Mouse (Mus musculus) forebrain, embryonic 11.5 days (tissue): Measurements from ENCODE around the gene Gins2. TPM values are rescaled to one million over a fixed set of nuclear protein-coding genes. Genes with fewer than 3 reads are reported as not detected.
A peak's percentile ranks its signal among the peaks of the same experiment; 100 is the strongest.

Experiments used
- ATAC-seq: fragments of 200-750 bp; cut with Nextera tagmentation; replicated peaks from 2 replicates; pipeline ENCODE4 v1.8.0; 2017; ENCODE audit warnings: moderate TSS enrichment; ENCODE audit not compliant: low FRiP score
- DNase-seq: peaks from one replicate; pipeline ENCODE4 v3.0.0-alpha.2; 2017; ENCODE audit warnings: low spot score
- H3K27ac ChIP-seq: fragments of 300-500 bp; sonication (generic); 2 replicates; pipeline ENCODE4 v1.5.1; 2014; ENCODE audit warnings: low read depth, low read length
- H3K27me3 ChIP-seq: fragments of 300-500 bp; sonication (generic); 2 replicates; pipeline ENCODE4 v1.6.1; 2014; ENCODE audit warnings: mild to moderate bottlenecking, low read length, mixed read lengths; ENCODE audit not compliant: control insufficient read depth, insufficient read depth
- H3K36me3 ChIP-seq: fragments of 300-500 bp; sonication (generic); 2 replicates; pipeline ENCODE4 v1.6.1; 2014; ENCODE audit warnings: mild to moderate bottlenecking, low read length, moderate library complexity, mixed read lengths; ENCODE audit not compliant: control insufficient read depth, insufficient read depth
- H3K4me1 ChIP-seq: fragments of 300-500 bp; sonication (generic); replicated peaks from 2 replicates; pipeline ENCODE4 v1.6.1; 2014; ENCODE audit warnings: low read length, mixed read lengths; ENCODE audit not compliant: control insufficient read depth, insufficient read depth
- H3K4me2 ChIP-seq: fragments of 300-500 bp; sonication (generic); 2 replicates; pipeline ENCODE4 v1.6.1; 2014; ENCODE audit warnings: low read depth, mild to moderate bottlenecking, low read length, moderate library complexity, mixed read lengths; ENCODE audit not compliant: severe bottlenecking
- H3K4me3 ChIP-seq: fragments of 300-500 bp; sonication (generic); 2 replicates; pipeline ENCODE4 v1.5.1; 2014; ENCODE audit warnings: low read depth, low read length
- H3K9ac ChIP-seq: fragments of 300-500 bp; sonication (generic); 2 replicates; pipeline ENCODE4 v1.6.1; 2014; ENCODE audit warnings: low read length
- H3K9me3 ChIP-seq: fragments of 300-500 bp; sonication (generic); 2 replicates; pipeline ENCODE4 v1.6.1; 2016; ENCODE audit warnings: low read length, mixed read lengths; ENCODE audit not compliant: control insufficient read depth
- WGBS: fragments of 180-500 bp; shearing (Covaris S2); extraction: QIAGEN DNeasy Blood & Tissue Kit; methylation state at CpG from one replicate; pipeline ENCODE4 v1.1.7; 2014; 5-methylcytosine and 5-hydroxymethylcytosine counted together
- polyA plus RNA-seq: library from polyadenylated mRNA; unstranded; fragments of >200 nt; fragmentation: Nextera tagmentation; extraction: Ambion mirVana; gene quantifications from 2 replicates; pipeline ENCODE4 v1.2.1, GENCODE M21; 2014

The Gins2 gene
- polyA plus RNA-seq, 1 experiment from 2014 or later: 105 TPM

DNA sequence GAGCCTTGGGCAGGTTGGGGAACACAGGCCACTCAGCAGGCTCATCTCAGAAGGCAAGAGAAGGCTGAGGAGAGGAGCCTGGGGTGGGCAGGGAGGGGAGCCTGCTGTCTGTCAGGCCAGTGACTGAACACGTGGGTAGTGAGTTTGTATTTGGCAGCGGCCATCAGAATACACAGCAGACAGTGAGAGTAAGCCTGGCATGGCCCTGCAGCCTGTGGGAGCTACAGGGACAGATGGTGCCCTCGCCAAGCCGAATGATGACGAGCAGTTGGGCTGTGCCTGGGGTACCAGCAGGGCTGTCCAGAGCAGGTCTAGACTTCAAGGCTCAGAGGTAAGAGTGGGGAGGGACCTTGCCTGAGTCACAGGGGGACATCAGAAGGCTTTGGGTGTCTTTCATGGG, 38.2 kb upstream of the Gins2 start:
- DNase-seq (no peak), ATAC-seq (no peak)
- H3K4me2 ChIP-seq: no peak overlapping the region
- H3K36me3 ChIP-seq: no peaks in the 10 kb centered on the region
- H3K4me1 ChIP-seq: no peaks in the 10 kb centered on the region
- H3K27me3 ChIP-seq: no peaks in the 10 kb centered on the region
- H3K9ac ChIP-seq: no peak overlapping the region
- no peaks in the 10 kb centered on the region for H3K9me3 ChIP-seq
- no peak overlapping the region for H3K27ac ChIP-seq
- 84% methylated on average over 5 of the region's 5 CpGs for WGBS
- H3K4me3 ChIP-seq: no peak overlapping the region

DNA sequence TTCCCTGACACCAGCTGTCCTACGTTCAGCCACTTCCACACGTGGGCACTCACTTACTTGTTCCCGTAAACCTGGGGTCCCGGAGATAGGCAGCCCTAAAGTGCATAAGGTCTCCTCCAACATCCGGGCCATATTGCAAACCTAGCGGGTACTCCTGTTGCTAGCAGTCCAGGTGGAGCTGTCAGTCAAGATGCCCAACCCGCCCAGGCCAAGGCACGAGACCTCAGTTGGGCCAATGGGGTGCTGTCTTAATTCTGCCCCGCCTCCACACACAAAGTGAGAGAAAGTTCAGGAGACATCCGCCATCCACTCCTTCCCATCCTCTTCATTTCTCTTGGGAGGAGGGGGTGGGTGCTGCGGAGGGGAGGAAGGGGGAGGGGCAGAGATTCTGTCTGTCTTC, 37.4 kb upstream of the Gins2 start:
- 66% methylated on average over 11 of the region's 11 CpGs for WGBS

DNA sequence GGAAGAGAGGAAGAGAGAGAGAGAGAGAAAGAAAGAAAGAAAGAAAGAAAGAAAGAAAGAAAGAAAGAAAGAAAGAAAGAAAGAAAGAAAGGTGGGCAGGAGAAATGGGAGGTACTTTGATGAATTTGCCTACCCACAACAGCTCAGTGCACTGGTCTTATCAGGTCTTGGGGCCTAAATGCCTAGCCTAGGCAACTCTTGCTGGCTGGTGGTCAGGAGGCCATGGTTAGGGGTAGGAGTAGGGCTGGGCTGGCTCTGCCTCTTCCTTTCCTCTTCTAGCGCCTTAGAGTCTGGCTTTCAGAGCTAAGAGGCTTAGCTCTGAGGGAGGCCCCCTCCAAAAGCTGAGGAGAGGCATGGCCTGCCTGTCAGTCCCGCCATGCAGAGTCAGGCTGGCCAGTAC, 34.5 kb upstream of the Gins2 start:
- Histone ChIP-seq H3K9me3 (no peaks in the 10 kb centered on the region), H3K36me3 (no peaks in the 10 kb centered on the region), H3K4me3 (no peak overlapping the region), H3K4me1 (peaks cover 2% of the 10 kb centered on the region; the same call in 1 of the 2 replicates), H3K9ac (no peak overlapping the region), H3K27me3 (no peaks in the 10 kb centered on the region), H3K4me2 (no peak overlapping the region), H3K27ac (no peak overlapping the region)
- no peak for ATAC-seq
- no peak for DNase-seq
- 11% methylated on average over 2 of the region's 2 CpGs for WGBS

More for the DNA sequence above, 37.4 kb upstream of the Gins2 start:
- Histone ChIP-seq H3K4me3 (no peak overlapping the region), H3K27me3 (no peaks in the 10 kb centered on the region), H3K9ac (no peak overlapping the region), H3K36me3 (no peaks in the 10 kb centered on the region), H3K27ac (no peak overlapping the region), H3K4me1 (no peaks in the 10 kb centered on the region), H3K4me2 (no peak overlapping the region), H3K9me3 (no peaks in the 10 kb centered on the region)
- ATAC-seq: no peak
- DNase-seq: no peak

DNA sequence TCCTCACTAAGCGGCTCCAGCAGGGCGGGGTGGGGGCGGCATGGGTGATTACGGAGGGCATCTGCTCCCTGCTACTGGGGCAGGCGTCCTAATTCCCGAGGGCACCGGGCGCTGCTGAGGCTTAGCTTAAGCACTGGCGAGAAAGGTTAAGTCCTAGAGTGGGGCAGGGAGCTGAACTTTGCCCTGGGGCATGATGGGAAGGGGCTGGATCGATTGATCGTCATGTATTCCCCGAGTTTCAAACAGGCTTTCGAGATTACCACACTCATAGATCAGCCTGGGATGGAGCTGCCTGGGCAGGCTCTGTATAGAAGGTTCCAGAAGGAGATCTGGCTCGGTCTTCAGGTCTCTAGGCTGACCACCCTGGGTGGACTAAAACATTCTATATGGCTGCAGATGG, 33.1 kb upstream of the Gins2 start:
- no peak overlapping the region for H3K9ac ChIP-seq
- ATAC-seq (no peak), DNase-seq (no peak)
- H3K4me2 ChIP-seq: no peak overlapping the region
- H3K9me3 ChIP-seq: no peaks in the 10 kb centered on the region
- no peaks in the 10 kb centered on the region for H3K36me3 ChIP-seq
- no peak overlapping the region for H3K27ac ChIP-seq
- peaks cover 3% of the 10 kb centered on the region; the same call in 1 of the 2 replicates for H3K4me1 ChIP-seq
- 68% methylated on average over 14 of the region's 14 CpGs for WGBS
- no peaks in the 10 kb centered on the region for H3K27me3 ChIP-seq
- H3K4me3 ChIP-seq: no peak overlapping the region

GRCm38 (mm10) chr8:120620441-120620840, 31.3 kb upstream of the Gins2 start:
- Histone ChIP-seq H3K4me1 (peaks cover 8% of the 10 kb centered on the region; the same call in 1 of the 2 replicates), H3K36me3 (no peaks in the 10 kb centered on the region), H3K27ac (no peak overlapping the region), H3K4me2 (no peak overlapping the region), H3K9me3 (no peaks in the 10 kb centered on the region), H3K4me3 (no peak overlapping the region), H3K9ac (no peak overlapping the region), H3K27me3 (no peaks in the 10 kb centered on the region)
- 55% methylated on average over 7 of the region's 7 CpGs for WGBS
- no peak for ATAC-seq
- DNase-seq: no peak

- Histone ChIP-seq H3K27ac (no peak overlapping the region), H3K4me3 (no peak overlapping the region), H3K9me3 (no peaks in the 10 kb centered on the region), H3K4me1 (peaks cover 8% of the 10 kb centered on the region; the same call in 1 of the 2 replicates), H3K36me3 (no peaks in the 10 kb centered on the region), H3K27me3 (no peaks in the 10 kb centered on the region), H3K9ac (no peak overlapping the region), H3K4me2 (no peak overlapping the region)
- ATAC-seq: no peak
- 77% methylated on average over 11 of the region's 11 CpGs for WGBS
- DNase-seq: no peak
Observed at GRCm38 (mm10) chr8:120619235-120620180, 30.4 kb upstream of the Gins2 start.

- no peaks in the 10 kb centered on the region for H3K27me3 ChIP-seq
- H3K4me1 ChIP-seq: peaks cover 8% of the 10 kb centered on the region; the same call in 1 of the 2 replicates
- WGBS: under 1% methylated on average over 6 of the region's 6 CpGs
- ATAC-seq (peak; percentile 48), DNase-seq (peak; percentile 91)
- H3K9ac ChIP-seq: 0 out of 2 replicates have a peak overlapping the region, but pooled peaks have one; percentile 24
- H3K9me3 ChIP-seq: no peaks in the 10 kb centered on the region
- H3K27ac ChIP-seq: no peak overlapping the region
- H3K4me3 ChIP-seq: no peak overlapping the region
- no peaks in the 10 kb centered on the region for H3K36me3 ChIP-seq
- H3K4me2 ChIP-seq: 0 out of 2 replicates have a peak overlapping the region, but pooled peaks have one; percentile 5
Observed at GRCm38 (mm10) chr8:120618110-120618509, 29.0 kb upstream of the Gins2 start.

GRCm38 (mm10) chr8:120616663-120617626, 27.8 kb upstream of the Gins2 start:
- H3K27ac ChIP-seq: peak overlapping the region; percentile 41
- H3K4me2 ChIP-seq: no peak overlapping the region
- DNase-seq (no peak), ATAC-seq (peak; percentile 51)
- H3K4me3 ChIP-seq: no peak overlapping the region
- no peaks in the 10 kb centered on the region for H3K9me3 ChIP-seq
- no peaks in the 10 kb centered on the region for H3K36me3 ChIP-seq
- no peaks in the 10 kb centered on the region for H3K27me3 ChIP-seq
- WGBS: 12% methylated on average over 7 of the region's 8 CpGs
- H3K9ac ChIP-seq: 0 out of 2 replicates have a peak overlapping the region, but pooled peaks have one; percentile 23
- H3K4me1 ChIP-seq: peaks cover 8% of the 10 kb centered on the region; the same call in 1 of the 2 replicates
